Mouse (Mus musculus) G1E (cell line): ENCODE measurements around the gene Fam136a.

Experiments used
- CTCF ChIP-seq: IDR thresholded peaks from 2 replicates; pipeline ENCODE4 v1.5.1; 2012; ENCODE audit warnings: low read depth, low read length, inconsistent platforms, mixed read lengths
- GATA1 ChIP-seq: IDR thresholded peaks from 2 replicates; pipeline ENCODE4 v1.6.1; 2012; ENCODE audit warnings: borderline replicate concordance, low read length, inconsistent platforms, mixed read lengths
- POLR2AphosphoS5 ChIP-seq: IDR thresholded peaks from 2 replicates; pipeline ENCODE4 v1.6.1; 2012; ENCODE audit warnings: low read depth, low read length, inconsistent platforms; ENCODE audit not compliant: insufficient replicate concordance
- TAL1 ChIP-seq: conservative IDR thresholded peaks from 2 replicates; pipeline ENCODE4 v1.6.1; 2012; ENCODE audit warnings: low read depth, low read length, inconsistent platforms, mixed read lengths

- no peak for TF ChIP-seq GATA1
- no peak for TF ChIP-seq CTCF
- peak; percentile 77; the same call in 1 of the 2 replicates for TF ChIP-seq POLR2AphosphoS5
- TF ChIP-seq TAL1, result no peak
Observed at GRCm38 (mm10) chr6:86371340-86371911, 6.0 kb downstream of the Fam136a start.
